Mouse (Mus musculus): ENCODE measurements at regions not wholly inside any gene's neighbourhood (a gene's known extent, or its start where the extent isn't known, plus 50 kb on each side); places are given as distances from the start of the nearest gene placed in this dataset.

DNA sequence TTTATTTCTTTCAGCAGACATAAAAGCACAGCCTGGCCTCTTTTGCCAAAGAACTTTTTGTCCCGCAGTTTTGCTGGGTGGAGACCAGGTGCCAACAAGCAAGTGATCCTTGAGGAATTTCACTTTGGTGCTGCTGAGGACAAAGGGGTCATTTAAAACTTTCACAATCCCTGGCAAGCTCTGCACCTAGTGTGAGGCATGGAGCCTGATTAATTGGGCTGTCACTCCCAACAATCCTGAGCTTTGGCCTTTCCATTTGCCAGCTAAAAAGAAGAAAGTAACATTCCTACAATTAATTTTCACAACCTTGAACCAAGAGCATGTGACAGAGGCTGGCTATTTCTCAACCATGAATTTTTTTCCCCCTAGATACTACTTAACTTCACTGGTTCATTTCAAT is 516.2 kb downstream of the Ets1 start:
- Histone ChIP-seq H3K9ac (ENCODE audit: insufficient read depth, low read depth) (no peak overlapping the region), H3K4me1 (ENCODE audit: control insufficient read depth in 1 of 2, insufficient read depth in 2 of 2) (peaks cover 0 to 4% of the 10 kb centered on the region in 2 experiments; a peak in 1 of 4 replicates), H3K79me2 (replicated peaks; ENCODE audit: control insufficient read depth, extremely low read depth, insufficient read depth, poor library complexity, severe bottlenecking) (no peaks in the 10 kb centered on the region), H3K27ac (ENCODE audit: insufficient read depth, low read depth) (no peak overlapping the region), H3K9me3 (replicated peaks; ENCODE audit: low read length) (no peaks in the 10 kb centered on the region), H3K27me3 (replicated peaks) (no peaks in the 10 kb centered on the region), H3K4me2 (ENCODE audit: insufficient read depth, low read depth, poor library complexity, severe bottlenecking) (no peak overlapping the region), H3K36me3 (replicated peaks in 1 of 2; ENCODE audit: control insufficient read depth in 1 of 2, insufficient read depth in 1 of 2, low read length in 1 of 2) (no peaks in the 10 kb centered on the region), H3K4me3 (replicated peaks in 1 of 3; ENCODE audit: low read depth in 2 of 3, low read length in 2 of 3, poor library complexity in 1 of 3) (no peak overlapping the region)
- dilution Hi-C loops (cut with MboI; ENCODE audit: extremely low pct_ligation_motif_present, extremely low pct_unique_long_range_greater_than_20kb, low sequenced_read_pairs) (no loop called here), in situ Hi-C loops (cut with MboI; ENCODE audit: low pct_ligation_motif_present, low pct_unique_long_range_greater_than_20kb, low sequenced_read_pairs) (no loop called here)
- DNase-seq (ENCODE audit: extremely low read depth), result no peak
- TF ChIP-seq IRF4 (IDR thresholded peaks at IDR 0.05; ENCODE audit: low read depth, low read length) (no peak), HCFC1 (IDR thresholded peaks at IDR 0.05; ENCODE audit: low read depth, low read length) (no peak), ZKSCAN1 (IDR thresholded peaks at IDR 0.05; ENCODE audit: borderline replicate concordance, low read depth, low read length) (no peak), E2F4 (IDR thresholded peaks at IDR 0.05; ENCODE audit: insufficient replicate concordance, low read depth, low read length) (no peak), JUND (conservative IDR thresholded peaks at IDR 0.05; ENCODE audit: low read depth, low read length) (no peak), BHLHE40 (IDR thresholded peaks at IDR 0.05; ENCODE audit: low read depth, low read length) (no peak), ELF1 (IDR thresholded peaks at IDR 0.05; ENCODE audit: low read depth, low read length) (no peak), USF1 (IDR thresholded peaks at IDR 0.05; ENCODE audit: low read depth, low read length) (no peak), MXI1 (IDR thresholded peaks at IDR 0.05; ENCODE audit: low read depth, low read length) (no peak), POLR2AphosphoS2 (IDR thresholded peaks at IDR 0.05; ENCODE audit: low read depth, low read length) (no peak), MAX (IDR thresholded peaks at IDR 0.05; ENCODE audit: low read length) (no peak), SMC3 (IDR thresholded peaks at IDR 0.05; ENCODE audit: low read depth, low read length) (no peak), KAT2A (IDR thresholded peaks at IDR 0.05; ENCODE audit: insufficient replicate concordance, low read length) (no peak), ZMIZ1 (IDR thresholded peaks at IDR 0.05; ENCODE audit: low read depth, low read length) (no peak), USF2 (conservative IDR thresholded peaks at IDR 0.05; ENCODE audit: low read depth, low read length) (no peak), MEF2A (IDR thresholded peaks at IDR 0.05; ENCODE audit: borderline replicate concordance, low read depth, low read length) (no peak), TBP (conservative IDR thresholded peaks at IDR 0.05; ENCODE audit: low read depth, low read length) (no peak)

DNA sequence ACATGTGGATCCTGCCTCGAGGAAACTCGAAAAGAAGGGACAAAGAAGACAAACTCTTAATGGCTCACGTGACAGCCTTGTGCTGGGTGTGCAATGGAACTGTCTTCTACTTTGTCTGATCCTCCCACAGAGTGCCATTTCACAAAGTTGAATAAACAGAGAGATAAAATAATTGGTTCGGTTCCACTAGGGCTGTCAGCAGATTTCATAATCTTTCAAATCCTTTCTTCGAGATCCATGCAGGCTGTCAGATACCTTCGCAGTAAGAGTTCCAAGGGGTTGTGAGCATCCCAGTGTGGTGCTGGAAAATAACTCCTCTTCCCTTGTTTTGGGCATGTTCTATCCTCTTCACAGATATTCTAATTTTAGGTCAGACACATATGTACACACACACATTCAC is 532.1 kb downstream of the Ets1 start:
- dilution Hi-C loops (cut with MboI; ENCODE audit: extremely low pct_ligation_motif_present, extremely low pct_unique_long_range_greater_than_20kb, low sequenced_read_pairs) (no loop called here), in situ Hi-C loops (cut with MboI; ENCODE audit: low pct_ligation_motif_present, low pct_unique_long_range_greater_than_20kb, low sequenced_read_pairs) (no loop called here)
- H3K9me3 ChIP-seq (replicated peaks; ENCODE audit: low read length), result no peaks in the 10 kb centered on the region
- H3K27me3 ChIP-seq (replicated peaks), result no peaks in the 10 kb centered on the region
- no peaks in the 10 kb centered on the region for H3K79me2 ChIP-seq (replicated peaks; ENCODE audit: control insufficient read depth, extremely low read depth, insufficient read depth, poor library complexity, severe bottlenecking)
- H3K36me3 ChIP-seq (replicated peaks in 1 of 2; ENCODE audit: control insufficient read depth in 1 of 2, insufficient read depth in 1 of 2, low read length in 1 of 2), result no peaks in the 10 kb centered on the region
- no peak for DNase-seq (ENCODE audit: extremely low read depth)
- H3K4me1 ChIP-seq (ENCODE audit: control insufficient read depth in 1 of 2, insufficient read depth in 2 of 2), result peaks cover 0 to 8% of the 10 kb centered on the region in 2 experiments; a peak in 1 of 4 replicates
- no peak overlapping the region for H3K4me2 ChIP-seq (ENCODE audit: insufficient read depth, low read depth, poor library complexity, severe bottlenecking)
- no peak overlapping the region for H3K27ac ChIP-seq (ENCODE audit: insufficient read depth, low read depth)
- H3K4me3 ChIP-seq (replicated peaks in 1 of 3; ENCODE audit: low read depth in 2 of 3, low read length in 2 of 3, poor library complexity in 1 of 3), result no peak overlapping the region
- no peak overlapping the region for H3K9ac ChIP-seq (ENCODE audit: insufficient read depth, low read depth)
- TF ChIP-seq CTCF (conservative IDR thresholded peaks at IDR 0.05 in 1 of 2, IDR thresholded peaks at IDR 0.05 in 1 of 2; ENCODE audit: low read depth in 2 of 2, low read length in 2 of 2), result no peak
- TF ChIP-seq ZKSCAN1 (IDR thresholded peaks at IDR 0.05; ENCODE audit: borderline replicate concordance, low read depth, low read length), result no peak
- TF ChIP-seq RAD21 (IDR thresholded peaks at IDR 0.05; ENCODE audit: low read depth, low read length), result no peak
- no peak for TF ChIP-seq RCOR1 (conservative IDR thresholded peaks at IDR 0.05; ENCODE audit: low read depth, low read length)
- TF ChIP-seq USF1 (IDR thresholded peaks at IDR 0.05; ENCODE audit: low read depth, low read length), result no peak
- no peak for TF ChIP-seq ZNF384 (IDR thresholded peaks at IDR 0.05; ENCODE audit: low read depth, low read length)
- TF ChIP-seq NELFE (IDR thresholded peaks at IDR 0.05; ENCODE audit: low read depth, low read length), result no peak
- no peak for TF ChIP-seq MAX (IDR thresholded peaks at IDR 0.05; ENCODE audit: low read length)
- TF ChIP-seq HCFC1 (IDR thresholded peaks at IDR 0.05; ENCODE audit: low read depth, low read length), result no peak
- TF ChIP-seq ELF1 (IDR thresholded peaks at IDR 0.05; ENCODE audit: low read depth, low read length), result no peak
- TF ChIP-seq TCF12 (IDR thresholded peaks at IDR 0.05; ENCODE audit: low read depth, low read length), result no peak
- TF ChIP-seq PAX5 (IDR thresholded peaks at IDR 0.05; ENCODE audit: low read length), result no peak
- no peak for TF ChIP-seq TBP (conservative IDR thresholded peaks at IDR 0.05; ENCODE audit: low read depth, low read length)
- no peak for TF ChIP-seq MAZ (IDR thresholded peaks at IDR 0.05; ENCODE audit: low read depth, low read length)
- TF ChIP-seq JUN (IDR thresholded peaks at IDR 0.05; ENCODE audit: insufficient read depth, low read depth, low read length), result no peak
